Mouse (Mus musculus) granulocyte monocyte progenitor cell, adult 5-6 weeks (primary cell): ENCODE results near the gene Insl5. TPM values are rescaled to one million over a fixed set of nuclear protein-coding genes. Genes with fewer than 3 reads are reported as not detected.

Experiments used
- ATAC-seq: replicated peaks from 2 replicates; pipeline ENCODE4 v1.8.0; 2016; ENCODE audit warnings: mild to moderate bottlenecking, moderate TSS enrichment, inconsistent platforms; ENCODE audit not compliant: poor library complexity, severe bottlenecking
- total RNA-seq, 2 experiments: library from RNA; stranded (forward) in 1 of 2; stranded (reverse) in 1 of 2; fragments of 200-712, 200-1000 nt in 1 of 2; fragments of >200 nt in 1 of 2; fragmentation: Nextera tagmentation in 1 of 2; gene quantifications; 2 replicates each; pipeline ENCODE4 v1.2.3; 2014 to 2017

Gene Insl5
- total RNA-seq (2014; fragmentation: Nextera tagmentation) (not detected in 2 replicates), total RNA-seq (2017) (not detected in 2 replicates)

GRCm38 (mm10) chr4:103026621-103027020, at the start of gene Insl5:
Gene Insl5, minus strand, starts transcription at chr4:103026842.
- no peak for ATAC-seq

- no peak for ATAC-seq
Measured at GRCm38 (mm10) chr4:103070631-103071030, 44.0 kb upstream of the Insl5 start.

- ATAC-seq = no peak
Measured at GRCm38 (mm10) chr4:103067906-103068655, 41.4 kb upstream of the Insl5 start.

DNA sequence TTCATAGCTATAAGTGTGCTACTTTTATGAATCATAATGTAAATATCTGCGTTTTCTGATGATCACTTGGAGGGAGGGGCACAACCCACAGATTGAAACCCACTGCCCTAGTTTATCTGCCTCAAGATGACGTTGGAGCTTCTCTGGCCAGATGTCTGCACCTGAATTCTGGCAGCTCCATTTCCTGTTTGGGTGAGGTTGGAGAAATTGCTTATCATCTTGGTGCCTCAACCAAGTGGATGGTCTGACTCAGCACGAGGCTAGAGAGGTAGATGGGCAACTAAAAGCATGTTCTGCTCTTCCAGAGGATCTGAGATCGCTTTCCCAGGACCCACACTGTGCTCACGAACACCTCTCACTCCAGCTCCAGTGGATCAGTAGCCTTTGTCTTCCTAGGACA, 38.3 kb upstream of the Insl5 start:
- ATAC-seq = no peak

DNA sequence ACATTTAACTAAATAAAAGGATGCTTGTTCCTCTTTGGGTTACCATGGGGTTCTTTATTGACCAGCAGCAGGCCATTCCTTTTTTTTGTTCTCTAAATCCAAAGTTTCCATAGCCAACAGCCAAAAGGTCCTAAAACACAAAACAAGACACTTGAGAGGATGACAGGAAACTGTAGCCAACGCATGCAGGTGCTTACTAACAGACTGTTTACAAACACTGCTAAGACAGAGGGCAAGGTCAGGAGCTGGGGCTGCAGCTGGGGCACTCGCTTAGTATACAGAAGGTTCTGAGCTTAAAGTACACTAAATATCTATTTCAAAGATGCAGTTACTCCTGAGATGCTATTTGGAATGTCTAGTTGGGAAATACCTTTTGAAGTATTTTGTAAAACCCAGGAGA, 37.8 kb upstream of the Insl5 start:
- ATAC-seq = no peak

GRCm38 (mm10) chr4:103056909-103057308, 30.3 kb upstream of the Insl5 start:
- ATAC-seq = no peak

GRCm38 (mm10) chr4:103048046-103048445, 21.4 kb upstream of the Insl5 start:
- no peak for ATAC-seq

GRCm38 (mm10) chr4:103042997-103043396, 16.4 kb upstream of the Insl5 start:
- ATAC-seq = 0 out of 2 replicates have a peak, but pooled peaks have one; percentile 40

- ATAC-seq = peak; percentile 90
Measured at GRCm38 (mm10) chr4:103039838-103040191, 13.2 kb upstream of the Insl5 start.

DNA sequence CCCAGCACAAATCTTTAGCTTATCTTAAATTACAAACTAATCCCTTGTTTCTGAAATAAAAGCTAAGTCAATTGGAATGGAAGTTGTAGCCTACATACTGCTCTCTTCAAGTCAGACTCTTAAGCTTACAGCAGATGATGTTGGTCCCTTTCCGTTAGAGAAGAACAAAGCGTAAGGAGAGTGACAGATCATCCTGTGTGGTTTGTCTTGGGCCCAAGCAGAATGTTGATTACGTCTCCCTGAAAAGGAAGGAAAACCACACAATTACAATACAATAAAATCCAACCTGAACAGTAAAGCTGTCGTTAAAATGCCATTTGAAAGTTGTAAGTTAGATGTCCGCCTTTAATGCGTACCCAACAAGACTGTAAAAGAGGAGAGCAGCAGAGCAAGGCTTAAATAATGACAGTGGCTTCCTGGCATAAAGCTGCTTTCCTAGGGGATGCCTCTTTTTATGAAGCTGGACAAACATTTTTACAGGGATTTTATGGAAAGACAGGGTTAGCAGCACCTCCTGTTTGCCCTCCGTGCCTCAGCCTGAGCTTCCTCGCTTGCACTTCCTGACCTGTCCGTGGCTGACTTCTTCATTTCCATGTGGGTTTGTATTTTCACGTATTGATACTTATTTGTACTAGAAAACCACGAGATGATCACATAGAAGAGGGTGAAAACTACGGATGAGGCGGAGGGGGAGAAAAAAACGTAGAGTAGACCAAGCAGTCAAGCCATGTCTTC, 12.6 kb upstream of the Insl5 start:
- ATAC-seq = peak; percentile 74

DNA sequence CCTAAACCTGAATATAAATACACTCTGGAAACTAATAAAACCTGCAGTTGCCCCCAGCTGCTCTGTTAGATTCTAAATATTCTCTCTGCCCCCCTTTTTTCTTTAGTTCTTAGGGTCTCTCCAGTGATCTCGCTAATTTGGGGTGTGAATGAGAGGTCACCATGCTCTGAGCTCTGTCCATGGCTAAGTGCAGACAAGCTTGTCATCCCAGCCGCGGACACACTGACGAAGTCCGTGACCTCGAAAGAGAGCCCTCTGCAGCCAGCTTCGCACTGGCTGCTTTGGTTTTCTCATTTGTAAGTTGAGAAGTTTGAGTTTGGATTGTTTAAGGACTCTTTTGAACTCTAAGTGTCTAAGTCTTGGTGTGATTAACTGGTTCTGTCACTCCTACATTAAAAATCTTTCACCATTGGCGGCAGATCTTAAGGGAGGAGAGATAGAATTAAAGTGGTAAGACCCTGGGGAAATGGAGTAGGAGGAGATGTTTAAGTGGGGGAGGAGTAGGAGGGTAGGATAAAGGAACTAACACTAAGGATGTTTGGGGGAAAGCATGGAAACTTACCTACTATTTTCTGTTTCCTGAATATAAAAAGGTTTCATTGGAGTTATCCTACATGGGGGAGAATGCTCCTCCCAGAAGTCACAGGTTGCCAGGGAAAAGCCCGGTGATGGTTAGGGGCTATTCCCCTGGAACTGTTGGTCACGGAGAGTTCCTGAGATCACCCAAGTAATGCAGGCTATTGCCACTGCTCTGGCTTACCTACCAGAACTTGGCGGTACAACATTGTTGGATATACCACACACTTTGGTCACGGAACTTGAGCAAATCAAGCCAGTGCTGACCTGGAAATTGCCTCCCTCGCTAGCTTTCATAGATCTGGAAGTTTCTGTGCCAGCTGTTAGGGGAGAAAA, 1.8 kb upstream of the Insl5 start:
- ATAC-seq = no peak

GRCm38 (mm10) chr4:103027745-103028144, 1.1 kb upstream of the Insl5 start:
- ATAC-seq = no peak

DNA sequence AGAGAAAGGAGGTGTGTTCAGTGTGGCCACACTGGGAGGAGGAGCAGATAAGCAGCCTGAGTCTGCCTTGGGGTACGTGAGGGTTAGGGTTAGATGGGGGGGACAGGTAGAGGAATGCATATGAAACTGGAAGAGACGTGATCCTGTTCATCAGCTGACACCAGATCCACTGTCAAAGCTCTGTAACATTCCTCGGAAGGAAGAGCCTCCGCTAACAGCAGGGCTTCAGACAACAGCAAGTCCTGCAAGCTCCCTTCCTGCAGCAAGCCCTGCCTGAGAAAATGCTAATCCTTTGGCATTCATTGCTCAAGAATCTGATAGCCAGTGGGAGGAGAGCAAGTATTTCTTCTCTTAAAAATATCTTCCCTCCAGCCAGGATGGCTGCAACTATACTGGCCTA, 13.2 kb downstream of the Insl5 start:
- no peak for ATAC-seq

DNA sequence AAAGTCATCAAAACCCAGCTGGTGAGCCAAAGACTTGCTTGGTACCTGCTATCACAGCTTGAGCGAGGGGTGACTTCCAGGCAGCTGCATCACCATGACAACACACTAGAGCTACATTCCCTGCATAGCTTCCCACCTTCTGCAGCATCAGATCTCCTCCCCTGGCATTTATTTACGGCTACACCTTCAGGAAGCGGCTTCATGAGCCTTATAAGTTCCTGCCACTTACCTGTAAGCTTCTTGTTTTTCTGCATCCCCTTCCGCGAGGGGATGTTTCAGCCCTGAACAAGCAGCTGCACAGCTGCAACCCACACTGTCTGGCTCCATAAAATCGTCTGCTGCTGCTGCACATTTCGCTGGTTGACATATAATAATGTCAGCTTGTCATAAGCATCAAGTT, 14.8 kb downstream of the Insl5 start:
- no peak for ATAC-seq

DNA sequence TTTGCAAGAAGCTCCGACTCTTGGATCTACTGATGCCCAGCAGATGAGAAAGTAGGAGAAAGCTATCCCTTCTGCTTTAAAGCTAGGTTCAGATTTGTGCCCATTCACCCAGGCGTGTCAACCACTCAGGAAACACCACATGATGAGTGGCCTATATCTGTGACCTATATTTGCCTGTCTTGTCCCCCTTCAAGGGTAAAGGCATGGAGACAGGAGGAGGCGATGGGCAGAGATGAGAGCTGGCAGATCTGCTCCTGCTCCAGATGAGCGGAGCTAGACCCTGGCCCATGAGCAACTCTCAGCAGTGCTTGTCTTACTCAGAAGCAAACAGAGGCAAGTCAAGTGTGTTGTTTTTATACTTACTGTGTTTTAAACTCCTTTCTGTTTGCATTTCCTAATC, 15.9 kb downstream of the Insl5 start:
- ATAC-seq = no peak

DNA sequence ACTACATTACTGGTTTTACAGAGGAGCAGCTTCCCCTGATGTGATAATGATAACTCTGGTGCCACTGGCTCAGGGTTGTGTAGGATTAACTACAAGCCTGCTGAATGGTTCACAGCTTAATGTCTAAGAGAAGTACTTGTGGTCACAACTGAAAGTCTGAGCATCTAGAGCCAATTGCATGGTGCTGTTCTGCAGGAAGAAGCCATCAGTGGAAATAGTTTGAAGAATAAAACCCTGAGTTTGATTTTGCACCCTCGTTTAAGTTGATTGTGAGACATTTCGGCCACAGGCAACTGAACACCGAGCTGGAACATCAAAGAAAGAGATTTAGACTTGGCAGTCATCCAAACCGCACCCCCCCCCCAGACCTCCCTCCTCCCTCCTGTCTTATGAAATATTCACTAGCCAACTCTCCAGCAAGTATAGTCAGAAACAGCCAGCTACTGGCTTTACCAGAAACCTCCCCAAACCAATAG, 19.7 kb downstream of the Insl5 start:
- ATAC-seq = peak; percentile 97

- no peak for ATAC-seq
Measured at GRCm38 (mm10) chr4:103006266-103006665, 20.4 kb downstream of the Insl5 start.

DNA sequence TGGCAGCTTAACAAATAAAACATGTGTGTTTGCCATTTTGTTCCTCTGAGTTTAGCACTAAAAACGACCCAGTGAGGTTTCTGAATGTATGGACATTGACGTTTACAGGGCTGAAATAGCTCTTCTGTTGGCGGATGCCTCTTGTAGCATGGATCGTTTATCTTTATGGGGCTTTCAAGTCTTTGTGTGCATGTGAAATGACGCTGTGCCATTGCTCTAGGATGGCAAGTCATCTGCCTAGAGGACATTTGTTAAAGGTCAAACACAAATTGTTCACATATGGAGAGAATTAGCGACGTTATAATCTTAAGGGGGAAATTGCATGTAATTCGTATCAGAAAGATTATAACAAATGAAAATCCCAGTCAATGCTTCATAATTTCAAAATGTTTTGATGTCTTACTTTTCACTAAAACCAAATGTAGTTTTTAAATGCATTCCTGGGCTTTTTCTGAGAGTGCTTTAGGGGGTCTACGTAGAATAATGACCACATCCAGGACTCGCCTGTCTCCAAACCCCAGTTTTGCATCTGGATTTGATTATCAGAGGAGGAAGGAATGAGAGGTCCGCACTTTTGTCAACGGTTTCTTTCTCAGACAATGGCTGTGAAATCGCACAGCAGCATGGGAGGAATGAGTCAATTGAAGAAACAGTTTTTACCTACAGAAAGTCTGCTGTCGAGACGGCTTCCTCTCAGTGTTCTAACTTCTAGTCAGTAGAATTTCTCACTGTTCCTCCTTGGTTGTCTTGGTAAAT, 21.3 kb downstream of the Insl5 start:
- no peak for ATAC-seq

- ATAC-seq = no peak
Measured at GRCm38 (mm10) chr4:103004681-103005080, 22.0 kb downstream of the Insl5 start.

DNA sequence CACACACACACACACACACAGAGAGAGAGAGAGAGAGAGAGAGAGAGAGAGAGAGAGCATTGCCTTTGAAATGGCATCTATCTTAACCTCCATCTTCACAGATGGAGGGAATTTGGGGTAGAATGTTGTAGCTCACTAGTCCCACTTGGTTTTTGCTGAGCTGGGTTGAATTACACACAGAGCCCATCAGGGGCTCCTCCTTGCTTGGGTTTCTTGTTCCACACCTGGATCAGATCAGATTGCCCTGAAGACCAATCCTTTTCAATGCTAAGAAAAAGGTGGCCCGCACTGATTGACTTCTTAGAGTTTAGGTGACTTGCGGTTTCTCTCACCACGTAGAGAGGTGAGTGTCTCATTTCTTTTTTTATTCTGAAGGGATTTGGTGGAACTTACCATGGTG, 35.0 kb downstream of the Insl5 start:
- no peak for ATAC-seq
